Mouse (Mus musculus) heart, adult 8-10 months (tissue): ENCODE measurements at regions not wholly inside any gene's neighbourhood (a gene's known extent, or its start where the extent isn't known, plus 50 kb on each side); places are given as distances from the start of the nearest gene placed in this dataset.

Source experiments
- DNase-seq: peaks from one replicate; pipeline ENCODE4 v3.0.0; 2022; ENCODE audit warnings: low spot score

GRCm38 (mm10) chr19:26475754-26476153 lies 129.1 kb upstream of the Smarca2 start:
- DNase-seq: no peak

GRCm38 (mm10) chr19:26478055-26478737 lies 126.7 kb upstream of the Smarca2 start:
- no peak for DNase-seq

GRCm38 (mm10) chr19:26484322-26484721 lies 120.5 kb upstream of the Smarca2 start:
- DNase-seq: no peak

- no peak for DNase-seq
These were observed 112.0 kb upstream of the Smarca2 start for GRCm38 (mm10) chr19:26492806-26493205.

GRCm38 (mm10) chr19:26501064-26501463 lies 103.8 kb upstream of the Smarca2 start:
- no peak for DNase-seq

- DNase-seq: no peak
These were observed 100.8 kb upstream of the Smarca2 start for GRCm38 (mm10) chr19:26504027-26504426.

GRCm38 (mm10) chr19:26506802-26507201 lies 98.0 kb upstream of the Smarca2 start:
- DNase-seq: no peak

- DNase-seq: no peak
These were observed 96.9 kb upstream of the Smarca2 start for GRCm38 (mm10) chr19:26507986-26508385.

GRCm38 (mm10) chr19:26508616-26509015 lies 96.2 kb upstream of the Smarca2 start:
- DNase-seq: no peak

- no peak for DNase-seq
These were observed 95.6 kb upstream of the Smarca2 start for GRCm38 (mm10) chr19:26509240-26509639.

GRCm38 (mm10) chr19:26510185-26510584 lies 94.7 kb upstream of the Smarca2 start:
- DNase-seq: no peak

- no peak for DNase-seq
These were observed 94.0 kb upstream of the Smarca2 start for GRCm38 (mm10) chr19:26510887-26511286.

- DNase-seq: no peak
These were observed 93.1 kb upstream of the Smarca2 start for GRCm38 (mm10) chr19:26511756-26512155.

GRCm38 (mm10) chr19:26524583-26524982 lies 80.3 kb upstream of the Smarca2 start:
- no peak for DNase-seq

- no peak for DNase-seq
These were observed 73.5 kb upstream of the Smarca2 start for GRCm38 (mm10) chr19:26531390-26531789.

- no peak for DNase-seq
These were observed 72.3 kb upstream of the Smarca2 start for GRCm38 (mm10) chr19:26532509-26532908.

GRCm38 (mm10) chr19:26545671-26546070 lies 59.2 kb upstream of the Smarca2 start:
- DNase-seq: no peak

GRCm38 (mm10) chr19:26547522-26547921 lies 57.3 kb upstream of the Smarca2 start:
- DNase-seq: no peak

GRCm38 (mm10) chr19:26548562-26549270 lies 56.1 kb upstream of the Smarca2 start:
- DNase-seq: no peak

- DNase-seq: no peak
These were observed 54.6 kb upstream of the Smarca2 start for GRCm38 (mm10) chr19:26550299-26550698.
